Mouse (Mus musculus) testis, postnatal 14 days (tissue): ENCODE data around the gene Gm17387.
A peak's percentile ranks its signal among the peaks of the same experiment; 100 is the strongest.

Experiments used
- DNase-seq: peaks from one replicate; pipeline ENCODE4 v3.0.0; 2021; ENCODE audit warnings: low spot score

Gm17387 gene

GRCm38 (mm10) chr7:141048226-141049218 is 19.6 kb downstream of the Gm17387 start:
- peak; percentile 86 for DNase-seq

GRCm38 (mm10) chr7:141049326-141049725 is 20.4 kb downstream of the Gm17387 start:
- no peak for DNase-seq

GRCm38 (mm10) chr7:141051060-141051685 is 22.2 kb downstream of the Gm17387 start:
- DNase-seq = no peak

DNA sequence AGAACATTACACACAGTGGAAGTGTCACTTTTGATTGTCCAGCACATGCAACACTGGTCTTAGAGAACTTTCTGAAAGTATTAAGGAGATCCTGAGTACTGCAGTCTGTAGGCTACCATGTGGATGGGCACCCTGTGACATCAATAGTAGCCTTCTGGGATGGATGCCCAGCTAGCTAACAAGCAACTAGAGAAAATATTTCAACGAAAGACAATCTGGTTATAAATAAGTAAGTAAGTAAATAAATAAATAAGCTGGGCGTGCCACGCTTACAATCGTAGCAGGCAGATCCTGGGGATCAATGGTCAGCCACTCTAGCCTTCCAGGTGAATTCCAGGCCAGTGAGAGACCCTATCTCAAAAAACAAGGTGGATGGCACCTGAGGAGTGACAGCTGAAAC is 23.1 kb downstream of the Gm17387 start:
- DNase-seq = no peak

- DNase-seq = no peak
These were observed 23.5 kb downstream of the Gm17387 start for GRCm38 (mm10) chr7:141052421-141052820.

- no peak for DNase-seq
These were observed 26.9 kb downstream of the Gm17387 start for GRCm38 (mm10) chr7:141055785-141056184.

GRCm38 (mm10) chr7:141056976-141057375 is 28.0 kb downstream of the Gm17387 start:
- DNase-seq = no peak

DNA sequence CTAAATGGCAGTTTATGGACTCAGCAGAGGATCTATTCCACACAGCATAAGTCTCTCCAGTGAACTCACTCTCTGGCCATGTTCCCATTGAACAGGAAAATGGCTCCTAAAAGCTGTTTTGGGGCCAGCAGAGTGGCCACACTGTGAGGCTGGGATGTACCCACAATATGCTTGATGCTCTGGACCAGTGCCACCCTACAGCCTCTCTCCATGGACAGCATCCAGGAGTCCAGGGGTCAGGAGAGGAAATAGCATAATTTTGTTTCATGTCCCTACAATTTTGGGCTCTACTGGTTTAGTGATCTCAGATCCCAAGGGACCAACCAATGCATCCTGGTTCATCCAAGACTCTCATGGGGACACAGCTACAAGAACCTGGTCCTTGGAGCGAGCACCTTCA is 28.6 kb downstream of the Gm17387 start:
- no peak for DNase-seq

DNA sequence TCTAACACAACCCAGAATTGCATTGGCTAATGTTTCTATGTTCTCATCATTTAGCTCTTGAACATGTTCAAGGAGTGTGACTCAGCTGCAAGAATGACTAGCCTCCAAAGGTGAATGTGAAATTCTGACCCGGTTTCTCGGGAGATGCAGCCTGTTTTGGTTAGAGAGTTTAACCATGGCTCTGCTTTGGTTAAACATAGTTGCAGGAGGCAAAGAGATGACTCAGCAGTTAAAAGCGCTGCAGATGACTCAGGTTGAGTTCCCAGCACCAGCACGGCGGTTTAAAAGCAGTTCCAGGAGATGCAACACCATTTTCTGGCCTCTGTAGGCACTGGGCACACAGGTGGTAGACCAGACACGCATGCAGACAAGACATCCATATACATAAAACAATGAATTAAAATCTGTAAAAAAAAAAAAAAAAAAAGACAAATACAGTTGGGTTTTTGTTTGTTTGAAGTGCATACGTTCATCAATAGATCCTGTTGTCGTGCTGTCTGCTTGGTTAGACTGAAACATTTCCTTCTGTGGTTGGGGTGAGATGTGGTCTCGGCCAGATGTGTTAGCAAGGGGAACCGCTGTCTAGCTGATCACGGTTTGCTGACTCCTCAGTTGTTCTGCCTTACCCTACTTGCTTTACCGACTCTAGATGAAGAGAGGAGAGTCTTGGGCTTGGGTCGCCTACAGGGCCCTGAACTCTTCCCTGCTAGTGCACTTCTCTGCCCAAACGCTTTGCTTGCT is 29.8 kb downstream of the Gm17387 start:
- no peak for DNase-seq

- peak; percentile 56 for DNase-seq
These were observed 31.0 kb downstream of the Gm17387 start for GRCm38 (mm10) chr7:141059929-141060328.

- DNase-seq = peak; percentile 53
These were observed 31.7 kb downstream of the Gm17387 start, which contains the start of gene B4galnt4 for GRCm38 (mm10) chr7:141060426-141061242. TSS of gene B4galnt4 (plus strand) at chr7:141061104.

GRCm38 (mm10) chr7:141061269-141061692 is 32.4 kb downstream of the Gm17387 start:
- DNase-seq = no peak

DNA sequence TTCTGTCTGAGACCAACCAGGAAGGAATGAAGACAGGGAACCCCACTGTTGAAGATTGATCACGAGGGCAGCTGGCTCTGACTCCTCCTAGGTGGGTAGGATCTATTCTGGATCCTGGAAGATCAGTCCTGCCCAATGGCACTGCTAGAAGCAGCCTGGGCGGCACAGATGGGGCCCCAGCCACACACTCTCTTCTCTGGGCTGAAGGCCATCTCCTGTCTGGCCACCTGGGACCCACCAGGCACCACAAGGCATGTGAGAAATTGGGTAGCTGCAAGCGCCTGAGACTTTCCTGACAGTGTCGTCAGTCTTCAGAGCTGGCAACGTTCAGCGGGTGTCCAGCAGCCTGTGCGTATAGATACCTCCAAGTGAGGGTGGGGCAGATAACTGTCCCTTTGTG is 33.6 kb downstream of the Gm17387 start:
- DNase-seq = no peak

DNA sequence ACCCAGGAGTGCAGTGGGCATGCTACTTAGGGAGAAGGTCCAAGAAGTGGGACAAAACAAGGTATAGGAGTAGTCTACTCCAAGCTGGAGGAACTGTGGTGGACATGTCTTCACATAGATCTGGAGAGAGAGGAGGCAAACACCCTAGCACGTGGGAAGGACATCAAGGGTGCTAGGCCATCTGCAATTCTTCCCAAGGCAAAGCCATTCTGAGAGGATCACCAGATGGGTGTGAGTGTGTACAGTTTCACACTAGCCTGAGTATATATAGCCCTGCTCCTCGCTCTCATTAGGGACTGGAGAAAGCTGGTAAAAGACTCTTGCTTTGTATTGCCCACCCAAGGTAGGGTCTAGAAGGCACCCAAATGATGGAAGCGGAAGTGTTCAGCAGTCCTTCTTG is 34.4 kb downstream of the Gm17387 start:
- DNase-seq = no peak

GRCm38 (mm10) chr7:141064175-141064574 is 35.2 kb downstream of the Gm17387 start:
- DNase-seq = no peak

DNA sequence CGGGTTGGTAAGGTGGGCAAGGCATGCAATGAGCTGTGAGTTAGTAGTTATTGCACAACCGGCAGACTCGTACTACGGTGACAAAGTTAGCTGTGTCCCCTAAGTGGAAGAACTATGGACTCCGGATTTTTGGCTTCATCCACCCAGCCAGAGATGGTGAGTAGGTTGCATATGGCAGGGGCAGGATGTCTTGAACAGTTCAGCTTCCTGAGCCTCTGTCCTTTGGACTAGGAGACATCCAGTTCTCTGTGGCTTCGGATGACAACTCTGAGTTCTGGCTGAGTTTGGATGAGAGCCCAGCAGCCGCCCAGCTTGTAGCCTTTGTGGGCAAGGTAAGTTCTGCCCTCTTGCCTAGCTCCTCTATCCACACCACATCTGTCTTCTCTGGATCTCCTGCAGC is 35.6 kb downstream of the Gm17387 start:
- DNase-seq = no peak

DNA sequence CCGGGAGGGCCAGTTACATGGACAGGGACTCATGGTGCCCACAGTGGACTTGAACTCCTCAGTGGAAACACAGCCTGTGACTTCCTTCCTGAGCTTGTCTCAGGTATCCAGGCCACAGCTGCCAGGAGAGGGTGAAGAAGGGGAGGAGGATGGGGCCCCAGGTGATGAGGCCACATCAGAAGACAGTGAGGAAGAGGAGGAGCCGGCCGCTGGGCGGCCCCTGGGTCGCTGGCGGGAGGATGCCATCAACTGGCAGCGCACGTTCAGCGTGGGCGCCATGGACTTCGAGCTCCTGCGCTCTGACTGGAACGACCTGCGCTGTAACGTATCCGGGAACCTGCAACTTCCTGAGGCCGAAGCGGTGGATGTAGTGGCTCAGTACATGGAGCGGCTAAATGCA is 39.4 kb downstream of the Gm17387 start:
- DNase-seq = no peak

- DNase-seq = no peak
These were observed 41.3 kb downstream of the Gm17387 start for GRCm38 (mm10) chr7:141070058-141070862.

- DNase-seq = no peak
These were observed 43.2 kb downstream of the Gm17387 start for GRCm38 (mm10) chr7:141072017-141072745.

DNA sequence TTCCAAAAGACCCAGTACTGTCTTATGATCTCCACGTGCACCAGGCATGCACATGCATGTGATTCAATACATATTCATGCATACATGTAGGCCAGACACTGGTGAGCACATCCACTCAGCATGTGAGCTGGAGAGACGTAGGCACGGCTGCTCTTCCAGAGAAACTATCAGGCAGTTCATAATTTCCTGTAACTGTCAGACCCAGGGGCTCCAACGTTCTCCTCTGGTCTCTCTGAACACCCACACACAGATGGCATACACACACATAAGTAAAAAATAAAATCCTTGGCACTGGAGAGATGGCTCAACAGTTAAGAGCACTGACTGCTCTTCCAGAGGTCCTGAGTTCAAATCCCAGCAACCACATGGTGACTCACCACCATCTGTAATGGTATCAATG is 44.9 kb downstream of the Gm17387 start:
- no peak for DNase-seq
